Comparison of ENCODE assay signal across 8 mouse cellular contexts in the genomic region with DNA sequence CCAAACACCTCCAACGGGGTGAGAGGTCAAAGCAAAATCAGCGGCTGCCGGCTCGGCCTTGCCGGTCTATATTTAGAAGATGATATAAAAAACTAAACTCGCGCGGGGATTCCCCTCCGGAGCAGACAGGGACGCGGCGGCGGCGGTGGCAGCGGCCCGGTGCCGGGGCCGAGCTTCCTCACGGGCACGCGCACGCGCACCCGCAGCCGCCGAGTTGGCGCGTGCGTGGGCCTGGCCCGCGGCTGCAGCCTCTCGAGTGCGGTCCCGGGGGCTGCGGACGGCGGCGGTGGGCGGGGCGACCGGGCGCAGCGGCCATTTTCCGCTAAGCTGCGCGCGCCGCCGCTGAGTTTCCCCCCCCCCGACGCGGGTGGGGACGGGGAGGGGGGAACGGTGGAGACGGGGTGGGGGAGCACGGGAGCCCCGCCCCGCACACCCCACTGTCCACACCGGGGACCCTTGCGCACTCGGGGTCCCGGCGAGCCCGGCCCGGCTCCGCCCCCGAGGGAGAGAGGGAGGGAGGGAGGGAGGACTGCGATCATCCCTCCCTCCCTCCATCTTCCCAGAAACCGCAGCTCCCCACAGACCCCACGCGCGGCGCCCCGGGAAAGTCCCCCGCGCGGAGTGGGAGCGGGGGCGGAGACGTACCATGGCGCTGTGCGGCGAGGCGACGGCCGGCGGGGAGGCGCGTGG. TPM values are rescaled to one million over a fixed set of nuclear protein-coding genes. Genes with fewer than 3 reads are reported as not detected.
DNase-seq lines count a peak whose midpoint lies in the region; ATAC-seq and TF ChIP-seq lines count a peak whose summit lies in the region.

No protein-coding gene starts in this region.

- TF ChIP-seq CTCF in gastrocnemius, adult 2 months (IDR thresholded peaks at IDR 0.05) = no peak
- TF ChIP-seq CTCF in small intestine, adult 2 months (IDR thresholded peaks at IDR 0.05; ENCODE audit: extremely low read depth, insufficient read length, insufficient replicate concordance, low read depth, low read length) = no peak

- TF ChIP-seq POLR2A in small intestine, adult 2 months (IDR thresholded peaks at IDR 0.05; ENCODE audit: low read depth, low read length) = no peak

- ATAC-seq in hindbrain, embryonic 16.5 days = peak; percentile 8; the same call in 1 of the 2 replicates
- ATAC-seq in megakaryocyte progenitor cell, adult 5-6 weeks (replicated peaks; ENCODE audit: poor library complexity) = no peak

- peaks cover 10% of the 10 kb centered on the region for H3K27me3 ChIP-seq in hindbrain, embryonic 16.5 days (replicated peaks; ENCODE audit: control insufficient read depth, insufficient read depth, low read length)
- peaks cover 86% of the 10 kb centered on the region for H3K27me3 ChIP-seq in midbrain, embryonic 10.5 days (ENCODE audit: low read depth, poor library complexity, severe bottlenecking)
- H3K27me3 ChIP-seq in small intestine, adult 2 months (ENCODE audit: control insufficient read depth, insufficient read depth, low read length) = no peaks in the 10 kb centered on the region

- intact Hi-C loops in gastrocnemius, adult 2 months (cut with DNase I) = no loop called here
- intact Hi-C loops in left cerebral cortex, postnatal 36 days (cut with DNase I) = loop anchor here (2.0 kb wide), 1 partner anchor 13 kb away; no protein-coding TSS in a partner anchor

- no peaks in the 10 kb centered on the region for H3K36me3 ChIP-seq in hindbrain, embryonic 16.5 days (ENCODE audit: control insufficient read depth, insufficient read depth, low read length)
- no peaks in the 10 kb centered on the region for H3K36me3 ChIP-seq in midbrain, embryonic 10.5 days
- H3K36me3 ChIP-seq in small intestine, adult 2 months (ENCODE audit: control insufficient read depth, insufficient read depth, low read length) = no peaks in the 10 kb centered on the region

- peak overlapping the region; percentile 97 for H3K27ac ChIP-seq in gastrocnemius, adult 2 months
- peak overlapping the region; percentile 96 for H3K27ac ChIP-seq in hindbrain, embryonic 16.5 days (ENCODE audit: low read depth, low read length)
- peak overlapping the region; percentile 94 for H3K27ac ChIP-seq in midbrain, embryonic 10.5 days (replicated peaks)
- H3K27ac ChIP-seq in small intestine, adult 2 months (ENCODE audit: insufficient read depth, low read depth, low read length) = peak overlapping the region; percentile 76

- DNase-seq in Muller cell, postnatal 12 days (ENCODE audit: inconsistent ontology term) = peak; percentile 87
- peak; percentile 91 for DNase-seq in cerebellum, adult 9-11 months
- peak; percentile 93 for DNase-seq in gastrocnemius, adult 2 months
- DNase-seq in left cerebral cortex, postnatal 36 days (ENCODE audit: low spot score in 2 of 2) = peak; percentile 82 to 89
- DNase-seq in midbrain, embryonic 10.5 days (ENCODE audit: low spot score) = peak; percentile 80

- peak overlapping the region; percentile 88 for H3K4me2 ChIP-seq in hindbrain, embryonic 16.5 days (ENCODE audit: low read length)

- peak overlapping the region; percentile 95 for H3K4me3 ChIP-seq in gastrocnemius, adult 2 months
- peak overlapping the region; percentile 82 for H3K4me3 ChIP-seq in hindbrain, embryonic 16.5 days (ENCODE audit: low read length)
- H3K4me3 ChIP-seq in midbrain, embryonic 10.5 days = peak overlapping the region; percentile 81
- H3K4me3 ChIP-seq in small intestine, adult 2 months (ENCODE audit: low read depth, low read length) = peak overlapping the region; percentile 82

- H3K9me3 ChIP-seq in hindbrain, embryonic 16.5 days (ENCODE audit: control insufficient read depth, low read length) = no peaks in the 10 kb centered on the region; the same call in 1 of the 2 replicates
- H3K9me3 ChIP-seq in midbrain, embryonic 10.5 days (replicated peaks) = no peaks in the 10 kb centered on the region

- under 1% methylated on average over 45 of the region's 89 CpGs for WGBS in hindbrain, embryonic 16.5 days
- WGBS in midbrain, embryonic 10.5 days = under 1% methylated on average over 71 of the region's 89 CpGs
- WGBS in small intestine, adult 2 months = 3% methylated on average over 59 of the region's 89 CpGs

- peak overlapping the region; percentile 87 for H3K9ac ChIP-seq in hindbrain, embryonic 16.5 days (ENCODE audit: low read depth, low read length)

- peaks cover 42% of the 10 kb centered on the region for H3K4me1 ChIP-seq in hindbrain, embryonic 16.5 days (ENCODE audit: control insufficient read depth, insufficient read depth, low read depth, low read length)
- H3K4me1 ChIP-seq in midbrain, embryonic 10.5 days = peaks cover 58% of the 10 kb centered on the region
- H3K4me1 ChIP-seq in small intestine, adult 2 months (ENCODE audit: control insufficient read depth, insufficient read depth, insufficient read length, low read length) = peaks cover 39% of the 10 kb centered on the region

RNA-seq across cellular contexts. Expression of a gene that starts 25.1 kb away (rescaled TPM):
- total RNA-seq in gastrocnemius, adult 2 months (2021) = 100 to 1,000 TPM; 207 to 215 TPM
- polyA plus RNA-seq in hindbrain, embryonic 16.5 days (2015; fragmentation: Nextera tagmentation; extraction: Ambion mirVana) = 24.5 and 34.5 TPM in 2 replicates
- 10 to 100 TPM; 87.9 to 96.9 TPM for total RNA-seq in left cerebral cortex, postnatal 36 days (2021)
- 8.7 and 11.7 TPM in 2 replicates for polyA plus RNA-seq in midbrain, embryonic 10.5 days (2016; fragmentation: Nextera tagmentation; extraction: Ambion mirVana)
- polyA plus RNA-seq in small intestine, adult 2 months (2012; rRNA removed) = 15.5 and 19.4 TPM in 2 replicates
- 35.5 and 36.8 TPM in 2 replicates for total RNA-seq in megakaryocyte progenitor cell, adult 5-6 weeks (2015)
- total RNA-seq in megakaryocyte progenitor cell, adult 5-6 weeks (2017) = 4.0 and 5.0 TPM in 2 replicates

RNA-seq across cellular contexts. Expression of a gene that starts 37.4 kb away (rescaled TPM):
- total RNA-seq in gastrocnemius, adult 2 months (2021) = not detected
- 1.6 and 2.3 TPM in 2 replicates for polyA plus RNA-seq in hindbrain, embryonic 16.5 days (2015; fragmentation: Nextera tagmentation; extraction: Ambion mirVana)
- total RNA-seq in left cerebral cortex, postnatal 36 days (2021) = under 1 TPM; 0.77 to 0.94 TPM
- polyA plus RNA-seq in midbrain, embryonic 10.5 days (2016; fragmentation: Nextera tagmentation; extraction: Ambion mirVana) = 1.7 and 2.3 TPM in 2 replicates
- 2,702 and 6,898 TPM in 2 replicates for polyA plus RNA-seq in small intestine, adult 2 months (2012; rRNA removed)
- total RNA-seq in megakaryocyte progenitor cell, adult 5-6 weeks (2015) = 31.0 and 31.4 TPM in 2 replicates
- 7.5 and 17.1 TPM in 2 replicates for total RNA-seq in megakaryocyte progenitor cell, adult 5-6 weeks (2017)

RNA-seq across cellular contexts. Expression of a gene that starts 41.5 kb away (rescaled TPM):
- total RNA-seq in gastrocnemius, adult 2 months (2021) = 1 to 10 TPM in 1 of 2 experiments, under 1 TPM in 1; 0.84 to 1.0 TPM
- polyA plus RNA-seq in hindbrain, embryonic 16.5 days (2015; fragmentation: Nextera tagmentation; extraction: Ambion mirVana) = 1.5 and 2.2 TPM in 2 replicates
- 1 to 10 TPM; 1.9 to 4.9 TPM for total RNA-seq in left cerebral cortex, postnatal 36 days (2021)
- polyA plus RNA-seq in midbrain, embryonic 10.5 days (2016; fragmentation: Nextera tagmentation; extraction: Ambion mirVana) = 1.7 and 2.9 TPM in 2 replicates
- polyA plus RNA-seq in small intestine, adult 2 months (2012; rRNA removed) = 2.9 and 5.0 TPM in 2 replicates
- not detected in 2 replicates for total RNA-seq in megakaryocyte progenitor cell, adult 5-6 weeks (2015)
- 0.46 TPM in 1 of 2 replicates, not detected in the other for total RNA-seq in megakaryocyte progenitor cell, adult 5-6 weeks (2017)

RNA-seq across cellular contexts. Expression of a gene that starts 46.0 kb away (rescaled TPM):
- 1 to 10 TPM in 1 of 2 experiments, under 1 TPM in 1; 0.87 to 2.8 TPM for total RNA-seq in gastrocnemius, adult 2 months (2021)
- polyA plus RNA-seq in hindbrain, embryonic 16.5 days (2015; fragmentation: Nextera tagmentation; extraction: Ambion mirVana) = 7.9 and 9.4 TPM in 2 replicates
- 1 to 10 TPM; 2.5 to 4.3 TPM for total RNA-seq in left cerebral cortex, postnatal 36 days (2021)
- 2.9 and 3.4 TPM in 2 replicates for polyA plus RNA-seq in midbrain, embryonic 10.5 days (2016; fragmentation: Nextera tagmentation; extraction: Ambion mirVana)
- polyA plus RNA-seq in small intestine, adult 2 months (2012; rRNA removed) = 1.8 and 4.8 TPM in 2 replicates
- 2.6 and 3.0 TPM in 2 replicates for total RNA-seq in megakaryocyte progenitor cell, adult 5-6 weeks (2015)
- 0.62 and 1.7 TPM in 2 replicates for total RNA-seq in megakaryocyte progenitor cell, adult 5-6 weeks (2017)

RNA-seq across cellular contexts. Expression of a gene that starts 46.1 kb away (rescaled TPM):
- total RNA-seq in gastrocnemius, adult 2 months (2021) = 10 to 100 TPM; 38.1 to 39.8 TPM
- polyA plus RNA-seq in hindbrain, embryonic 16.5 days (2015; fragmentation: Nextera tagmentation; extraction: Ambion mirVana) = 99.8 and 108 TPM in 2 replicates
- total RNA-seq in left cerebral cortex, postnatal 36 days (2021) = 100 to 1,000 TPM in 1 of 2 experiments, 10 to 100 TPM in 1; 80.0 to 103 TPM
- polyA plus RNA-seq in midbrain, embryonic 10.5 days (2016; fragmentation: Nextera tagmentation; extraction: Ambion mirVana) = 93.4 and 98.7 TPM in 2 replicates
- polyA plus RNA-seq in small intestine, adult 2 months (2012; rRNA removed) = 86.8 and 113 TPM in 2 replicates
- total RNA-seq in megakaryocyte progenitor cell, adult 5-6 weeks (2015) = 9.3 and 13.7 TPM in 2 replicates
- 36.5 and 52.5 TPM in 2 replicates for total RNA-seq in megakaryocyte progenitor cell, adult 5-6 weeks (2017)

Comparison
In these comparisons a context has a peak if more than half of its experiments do, and no peak if none do; other contexts are left out.
1. RNA of a gene that starts 37.4 kb away (total RNA-seq): 7.5 to 31.4 TPM in megakaryocyte progenitor cell, adult 5-6 weeks; 0.77 to 0.94 TPM in left cerebral cortex, postnatal 36 days and not detected in gastrocnemius, adult 2 months; every median in the first group is over 4 times any median in the second.
2. Peak in every context shown above with its lines, with median percentiles within 50 percentile points of each other: DNase-seq, H3K27ac ChIP-seq and H3K4me3 ChIP-seq.